Mouse (Mus musculus) yolk sac, embryonic 10.5 days (tissue): Measurements from ENCODE around the gene Tent5a.

Experiments used
- DNase-seq: peaks from one replicate; pipeline ENCODE4 v3.0.0-alpha.2; 2017; ENCODE audit warnings: low spot score

Tent5a gene

DNA sequence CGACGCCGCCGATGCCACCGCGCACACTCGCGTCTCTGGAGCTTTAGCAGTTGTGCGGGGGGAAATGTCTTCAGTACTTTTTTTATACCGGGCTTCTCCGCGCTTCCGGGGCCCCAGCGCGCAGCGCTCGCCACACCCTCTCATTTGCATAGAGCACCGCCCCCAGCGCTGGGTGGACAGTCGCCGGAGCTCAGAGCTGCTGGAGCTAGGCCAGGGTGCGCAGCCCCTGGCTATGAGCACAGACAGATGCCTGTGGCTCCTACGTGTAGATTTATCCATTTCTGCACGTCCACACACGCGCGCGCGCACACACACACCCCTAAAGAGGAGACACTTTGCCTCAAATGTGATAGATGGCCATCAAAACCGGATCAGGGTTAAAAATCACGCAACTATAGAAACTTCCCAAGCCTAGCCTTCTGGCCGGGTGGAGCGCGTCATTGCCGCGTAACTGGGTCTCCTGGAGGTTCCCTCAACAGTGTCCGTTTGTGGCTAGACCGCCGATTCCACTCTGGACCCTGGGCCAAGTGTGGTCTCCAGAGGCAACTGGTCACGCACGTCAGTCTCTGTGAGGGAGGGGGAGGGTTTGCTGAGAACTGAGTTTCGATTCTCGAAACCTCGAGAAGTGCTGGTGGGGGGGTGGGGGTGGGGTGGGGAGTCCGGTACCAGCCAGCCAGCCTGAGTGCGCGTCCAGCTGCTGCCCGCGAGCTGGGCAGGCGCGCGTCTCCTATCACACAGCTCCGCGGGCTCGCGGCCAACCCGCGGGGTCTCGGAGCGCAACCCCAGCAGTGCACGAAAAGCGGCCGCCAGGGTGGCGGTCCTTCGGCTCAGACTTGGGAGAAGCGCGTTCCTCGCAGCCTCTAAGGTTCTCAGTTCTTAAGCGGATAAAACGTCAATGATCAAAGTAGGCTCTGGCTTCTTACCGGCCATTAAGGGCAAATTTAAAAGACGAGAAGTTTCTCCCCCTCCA, at the start of gene Tent5a:
Gene Tent5a, minus strand, starts transcription at position 107 of the 970 bp plus-strand sequence.
- peak; percentile 93 for DNase-seq

DNA sequence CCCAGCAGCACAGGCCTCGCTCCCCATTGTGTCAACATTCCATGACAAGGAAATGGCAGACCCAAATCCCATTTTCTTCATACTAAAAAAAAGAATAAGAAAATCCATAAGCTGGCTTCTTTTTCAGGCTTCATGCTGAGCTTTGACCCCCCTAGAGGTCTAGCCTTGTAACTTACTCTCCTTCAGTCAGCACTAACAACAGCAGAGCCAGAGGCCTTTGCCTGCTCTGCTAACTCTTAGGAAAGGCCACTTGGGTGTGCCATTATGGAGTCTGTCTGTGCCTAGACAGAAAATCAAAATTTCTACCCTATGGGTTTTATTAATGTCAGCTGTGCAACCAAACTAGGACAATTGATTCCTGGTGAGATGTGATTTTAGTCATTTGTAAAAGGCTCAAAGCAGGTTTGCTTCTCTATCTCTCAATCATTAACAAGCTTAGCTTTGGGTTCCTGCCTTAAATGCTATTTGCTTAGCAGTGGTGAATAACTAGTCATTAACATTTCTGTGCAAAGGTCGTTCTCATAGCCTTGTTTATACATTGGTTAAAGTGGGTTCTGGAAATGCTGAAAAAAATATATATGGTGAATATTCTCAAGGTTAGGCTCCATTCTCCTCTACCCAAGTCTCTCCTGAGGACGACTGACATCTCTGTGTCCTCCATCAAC, 49.6 kb upstream of the Tent5a start:
- DNase-seq: peak; percentile 65

DNA sequence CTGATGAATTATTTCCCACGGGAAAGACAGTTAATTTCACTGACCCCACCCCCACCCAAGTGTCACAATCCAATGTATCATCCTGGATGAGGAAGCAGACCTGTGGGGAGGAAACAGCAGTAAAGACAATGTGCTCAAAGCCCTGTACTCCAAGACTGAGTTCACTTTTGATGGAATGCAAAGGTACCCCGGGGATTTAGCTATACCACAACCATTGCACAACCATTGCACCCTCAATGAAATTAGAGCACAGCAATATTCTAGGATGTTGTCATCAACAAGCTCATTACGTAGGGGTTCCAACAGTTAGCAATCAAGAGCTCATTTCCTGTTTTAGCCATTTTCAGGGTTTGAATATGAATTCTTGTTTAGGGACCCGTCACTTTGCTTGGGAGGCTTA, 48.0 kb upstream of the Tent5a start:
- DNase-seq: no peak

DNA sequence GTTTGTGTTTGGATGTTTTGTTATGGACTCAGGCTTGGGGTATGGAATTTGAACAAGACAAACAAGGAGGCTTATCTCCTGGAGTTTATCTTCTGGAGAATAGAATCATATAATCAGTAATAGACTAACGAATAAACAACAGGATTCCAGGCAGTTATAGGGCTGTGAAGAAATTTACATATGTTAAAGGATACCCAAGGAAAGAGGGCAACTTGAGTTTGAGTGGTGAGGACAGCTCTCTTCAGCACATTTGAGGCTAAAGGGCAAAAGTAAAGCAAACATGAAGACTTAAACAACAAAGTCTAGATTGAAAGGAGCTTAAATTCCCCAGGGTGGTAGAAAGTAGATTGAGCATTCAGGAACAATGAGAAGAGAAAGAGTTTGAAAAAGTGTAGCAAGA, 44.9 kb upstream of the Tent5a start:
- peak; percentile 51 for DNase-seq

DNA sequence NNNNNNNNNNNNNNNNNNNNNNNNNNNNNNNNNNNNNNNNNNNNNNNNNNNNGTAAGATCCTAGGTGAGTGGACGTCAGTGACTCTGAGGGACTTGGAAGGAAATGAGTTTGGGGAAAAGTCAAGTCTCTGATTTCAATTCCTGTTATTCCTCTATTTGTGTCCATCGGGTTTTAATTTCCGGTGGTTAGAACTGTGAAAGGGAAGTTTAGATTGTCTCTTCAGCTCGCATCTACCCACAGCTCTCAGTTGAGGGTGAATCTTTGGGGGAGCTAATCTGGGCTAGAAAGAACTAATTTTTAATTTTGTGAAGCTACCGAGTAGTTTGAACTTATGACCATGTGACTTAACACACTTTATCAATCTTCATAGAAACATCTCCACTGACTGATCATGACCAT, 42.4 kb upstream of the Tent5a start:
- DNase-seq: no peak

DNA sequence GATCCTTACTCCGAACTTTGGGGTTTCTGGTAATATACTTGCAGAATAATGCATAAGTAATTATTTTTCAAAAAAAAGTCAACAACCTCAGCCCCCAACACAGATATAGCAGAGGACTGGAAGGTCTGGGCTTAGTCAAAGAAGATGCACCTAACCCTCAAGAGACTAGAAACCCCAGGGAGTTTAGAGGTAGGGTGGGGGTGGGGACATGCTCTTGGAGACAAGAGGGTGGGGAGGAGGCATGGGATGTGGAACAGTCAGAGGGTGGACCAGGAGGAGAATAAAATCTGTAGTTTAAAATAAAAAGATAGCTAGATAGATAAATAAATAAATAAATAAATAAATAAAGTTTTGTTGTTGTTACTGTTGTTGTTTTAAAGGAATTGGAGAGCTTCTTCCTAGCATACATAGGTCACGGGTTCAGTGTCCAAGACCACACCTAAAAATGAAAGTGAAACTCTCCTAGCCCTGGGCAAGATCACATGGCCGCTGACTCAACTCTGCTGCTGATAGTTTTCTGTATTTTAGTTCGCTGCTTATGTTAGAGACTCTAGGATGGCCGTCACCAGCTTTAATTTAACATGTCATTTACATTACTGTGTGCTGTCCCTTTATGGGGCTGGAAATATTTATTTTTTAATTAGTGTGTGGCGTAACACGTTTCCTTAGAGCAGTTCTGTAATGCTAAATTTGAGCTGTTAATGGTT, 30.2 kb upstream of the Tent5a start:
- DNase-seq: no peak

DNA sequence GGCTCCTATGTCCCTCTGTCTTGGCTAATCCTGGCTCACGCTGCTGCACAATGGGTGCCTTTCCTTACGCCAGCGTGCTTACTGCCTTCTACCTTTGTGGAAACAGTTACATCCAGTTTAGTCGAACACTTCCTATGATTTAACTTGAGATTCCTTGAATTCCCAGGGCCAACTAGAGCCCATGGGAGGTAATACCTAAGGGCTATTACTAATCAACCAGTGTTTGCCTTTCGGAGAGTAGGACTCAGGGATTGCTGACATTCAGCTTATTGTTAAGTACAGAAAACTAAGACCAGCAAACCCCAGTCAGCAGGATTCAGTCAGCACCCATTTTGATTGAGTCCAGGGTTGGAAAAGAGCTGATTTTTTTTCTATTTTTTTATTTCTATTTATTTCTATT, 28.4 kb upstream of the Tent5a start:
- peak; percentile 51 for DNase-seq

DNA sequence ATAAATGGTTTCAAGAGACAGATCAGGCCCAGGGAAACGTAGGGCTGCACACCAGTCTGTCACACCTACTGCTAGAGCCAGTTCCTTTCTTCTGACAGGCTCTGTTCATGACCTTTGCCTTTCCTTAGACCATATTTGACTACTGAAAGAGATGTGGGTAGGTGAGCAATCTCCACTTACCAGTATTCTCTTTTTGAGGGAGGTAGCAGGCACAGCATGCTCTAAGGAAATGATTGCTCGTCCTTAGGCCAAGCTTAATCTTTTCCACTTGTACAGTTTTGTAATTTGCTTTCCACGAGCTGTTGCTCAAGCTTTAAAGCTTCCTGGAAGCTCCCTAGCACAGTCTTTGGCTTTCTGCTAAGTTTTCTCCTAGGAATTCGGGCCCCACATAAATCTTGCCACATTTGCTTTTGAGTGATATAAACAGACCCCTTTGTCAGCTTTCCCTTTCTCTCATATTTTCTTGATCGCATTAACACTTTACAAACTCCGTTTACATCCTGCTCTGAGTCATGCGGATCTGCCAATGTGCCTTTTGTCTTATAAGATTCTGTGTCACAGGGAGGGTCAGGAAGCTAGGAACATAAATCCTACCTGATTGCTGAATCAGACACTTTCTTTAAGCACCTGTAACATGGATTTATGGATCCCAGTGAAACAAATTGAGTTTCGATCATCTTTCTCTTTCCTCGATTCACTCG, 20.8 kb upstream of the Tent5a start:
- no peak for DNase-seq

DNA sequence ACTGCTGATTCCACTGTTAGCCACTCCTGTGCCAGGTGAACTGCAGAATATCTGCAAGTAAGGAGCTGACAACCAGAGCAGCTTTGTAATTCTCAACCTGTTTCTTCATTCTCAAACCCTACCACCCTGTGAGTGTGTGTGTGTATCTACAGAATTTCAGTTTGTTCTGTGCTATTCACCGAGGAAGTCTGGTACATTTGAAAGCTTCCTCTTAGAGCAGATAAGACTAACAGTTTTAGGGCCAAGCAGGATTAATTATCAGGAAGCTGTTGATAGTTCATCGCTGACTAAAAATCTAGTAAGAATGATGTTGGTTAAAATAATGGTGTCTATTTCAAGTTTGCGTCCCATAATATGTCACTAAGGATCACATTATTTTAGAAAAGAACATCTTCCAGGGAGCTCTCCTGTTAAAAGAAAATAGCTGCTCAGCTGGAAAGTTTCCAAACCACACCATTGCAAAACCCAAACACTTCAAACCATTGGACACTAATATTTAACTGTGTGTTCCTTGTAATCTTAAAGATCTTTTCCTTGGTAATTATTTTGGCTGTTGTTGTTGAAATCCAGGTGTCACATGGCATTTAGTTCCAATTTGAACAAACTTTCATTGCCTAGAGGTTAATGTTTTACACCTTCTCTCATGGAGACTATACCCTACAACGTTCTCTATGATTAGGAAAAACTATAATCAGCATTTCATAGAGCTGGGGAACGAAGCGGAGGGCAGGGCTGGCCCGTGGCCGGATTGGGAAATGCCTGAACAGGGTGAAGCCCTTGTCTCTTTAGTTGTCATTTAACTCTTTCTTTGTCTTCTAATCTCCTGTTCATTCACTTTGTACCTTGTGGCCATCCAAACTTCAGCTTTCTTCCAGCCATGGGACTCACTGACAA, 16.0 kb upstream of the Tent5a start:
- DNase-seq: peak; percentile 63

DNA sequence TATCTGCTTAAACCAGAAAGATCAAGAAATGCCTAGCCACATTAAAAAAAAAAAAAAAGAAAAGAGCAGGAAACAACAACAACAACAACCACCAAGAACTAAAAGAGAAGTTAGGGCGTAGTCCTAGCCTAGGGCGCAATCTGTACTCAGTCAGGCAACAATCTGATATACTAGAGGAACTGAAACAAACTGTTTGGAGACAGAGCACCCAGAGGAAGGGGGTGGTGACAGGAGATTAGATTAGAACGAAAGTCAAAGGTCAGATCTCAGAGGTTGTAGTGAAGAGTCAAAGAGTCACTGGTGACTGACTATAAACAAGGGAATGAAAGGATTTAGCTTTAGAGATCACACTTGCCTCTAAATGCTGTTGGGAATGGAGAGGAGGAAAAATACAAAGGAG, 13.2 kb upstream of the Tent5a start:
- DNase-seq: peak; percentile 56

DNA sequence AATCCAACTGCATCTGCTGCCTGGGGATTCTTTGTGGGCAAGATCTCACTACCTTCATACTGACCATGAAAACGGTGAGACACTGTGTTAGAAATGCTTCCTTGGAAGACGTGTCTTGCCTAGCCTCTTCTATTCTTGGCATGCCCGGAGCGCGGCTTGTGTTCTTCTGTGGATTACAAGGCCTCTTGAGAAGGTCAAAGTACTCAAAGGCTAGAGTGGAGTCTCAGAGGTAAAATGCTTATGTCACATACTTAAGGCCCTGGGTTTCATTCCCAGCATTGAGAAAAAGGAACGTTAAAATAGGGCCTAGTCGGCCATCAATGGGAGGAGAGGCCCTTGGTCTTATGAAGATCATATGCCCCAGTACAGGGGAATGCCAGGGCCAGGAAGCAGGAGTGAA, 8.9 kb upstream of the Tent5a start:
- DNase-seq: no peak

DNA sequence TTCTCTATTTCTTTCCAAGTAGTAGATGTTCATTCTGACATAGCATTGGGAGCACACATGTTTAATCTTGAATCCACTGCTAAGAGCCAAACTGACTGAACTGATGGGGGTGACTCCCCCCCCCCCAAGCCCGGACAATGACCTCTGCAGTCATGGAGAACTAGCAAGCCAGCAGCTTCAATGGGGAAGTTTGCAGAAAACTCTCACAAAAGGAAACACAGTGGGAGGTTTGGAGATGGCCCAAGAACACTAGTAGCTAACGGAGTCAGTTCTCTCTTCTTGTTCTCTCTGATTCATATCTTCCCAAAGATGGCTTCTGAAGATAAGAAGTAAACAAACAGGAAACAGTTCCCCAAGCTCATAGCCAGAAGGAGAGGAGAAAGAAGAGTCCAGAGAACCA, 4.4 kb upstream of the Tent5a start:
- DNase-seq: no peak

DNA sequence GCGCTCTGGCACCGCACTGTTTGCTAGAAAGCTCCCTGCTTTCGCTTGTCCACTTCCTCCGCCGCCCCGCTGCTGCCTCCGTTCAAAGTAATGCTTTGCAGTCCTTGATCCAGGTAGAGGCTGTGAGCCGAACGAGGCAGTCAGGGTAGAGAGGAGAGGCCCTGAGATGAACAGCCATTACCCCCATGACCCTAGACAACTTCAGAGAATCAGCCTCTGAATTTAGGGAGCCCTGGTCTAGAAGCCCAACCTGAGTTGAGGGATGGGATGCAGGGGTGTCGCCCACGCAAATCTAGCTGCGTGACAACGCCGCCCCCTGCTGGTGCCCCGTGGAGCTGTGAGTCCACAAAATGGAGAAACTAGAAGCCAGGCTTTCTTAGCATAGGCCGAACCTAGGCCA, 1.1 kb upstream of the Tent5a start:
- DNase-seq: peak; percentile 87

DNA sequence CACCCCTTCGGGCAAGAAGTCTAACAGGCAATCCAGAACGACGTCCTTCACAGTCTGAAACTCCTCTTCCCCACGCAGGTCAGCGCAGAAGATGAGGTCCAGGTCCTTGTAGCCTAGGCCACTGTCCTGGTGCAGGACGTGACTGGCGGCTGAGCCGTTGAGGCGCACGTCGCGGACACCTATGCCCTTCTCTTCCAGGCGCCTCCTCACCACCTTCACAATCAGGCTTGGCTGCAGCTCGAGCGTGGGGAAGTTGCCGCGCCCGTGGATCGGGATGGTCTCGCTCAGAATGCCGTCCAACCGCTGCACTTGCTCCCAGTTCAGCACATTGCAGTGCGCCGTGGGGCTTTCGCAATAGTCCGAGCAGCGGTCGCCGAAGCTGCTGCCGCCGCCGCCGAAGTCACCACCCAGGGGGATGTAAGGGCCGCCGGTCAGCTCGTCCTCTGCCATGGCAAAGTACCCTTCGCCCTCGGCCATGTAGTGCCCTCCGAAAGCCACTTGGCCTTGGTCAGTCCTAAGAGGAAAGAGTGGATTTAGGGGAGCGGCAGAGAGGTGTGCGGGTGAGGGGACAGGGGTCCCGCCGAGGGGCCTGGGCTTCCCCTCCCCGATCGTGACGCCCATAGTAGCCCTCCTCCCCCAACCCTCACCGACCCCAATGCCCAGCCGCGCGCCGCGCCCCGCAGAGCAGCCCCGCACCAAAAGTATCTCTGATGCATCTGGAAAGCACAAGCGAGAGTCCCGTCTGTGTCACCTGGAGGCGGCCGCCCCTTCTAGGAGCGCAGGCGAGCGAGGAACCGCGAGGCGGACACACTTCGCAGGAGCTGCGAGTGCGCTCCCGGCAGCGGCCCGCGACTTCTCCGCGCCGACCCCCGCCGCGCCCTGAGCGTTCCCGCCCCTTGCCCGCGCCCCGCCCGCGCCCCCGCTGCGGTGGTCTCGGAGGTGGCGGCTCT, 581 bp downstream of the Tent5a start:
- peak; percentile 73 for DNase-seq

DNA sequence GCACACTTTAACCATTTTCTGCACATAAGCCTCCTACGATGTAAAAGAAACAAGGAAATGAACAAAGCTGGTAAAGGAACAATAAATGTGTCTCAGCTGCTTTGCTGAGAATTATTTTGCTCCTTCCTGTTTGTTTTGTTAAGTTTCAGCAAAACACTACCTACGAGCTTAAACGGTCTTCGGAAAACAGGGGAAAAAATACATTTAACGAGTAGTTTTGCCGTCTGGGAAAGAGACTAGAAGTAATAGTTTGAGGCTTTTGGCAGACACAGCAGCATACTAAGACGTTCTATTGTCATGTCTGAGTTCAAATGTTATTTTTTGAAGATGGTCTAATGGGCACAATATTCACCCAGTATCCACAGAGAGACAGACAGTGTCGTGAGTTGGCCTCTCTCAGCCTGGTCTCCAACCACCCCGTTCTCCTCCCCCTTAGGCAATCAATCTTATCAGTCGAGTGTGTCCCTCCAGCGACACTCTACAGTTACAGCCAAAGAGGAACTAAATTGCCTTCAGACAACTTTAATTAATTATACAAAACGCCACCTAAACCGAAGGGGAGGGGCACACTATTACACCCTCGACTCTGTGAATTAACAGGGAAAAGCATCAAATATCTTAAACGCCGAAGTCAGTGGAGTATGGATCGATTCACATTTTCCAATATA, 1.8 kb downstream of the Tent5a start:
- no peak for DNase-seq

DNA sequence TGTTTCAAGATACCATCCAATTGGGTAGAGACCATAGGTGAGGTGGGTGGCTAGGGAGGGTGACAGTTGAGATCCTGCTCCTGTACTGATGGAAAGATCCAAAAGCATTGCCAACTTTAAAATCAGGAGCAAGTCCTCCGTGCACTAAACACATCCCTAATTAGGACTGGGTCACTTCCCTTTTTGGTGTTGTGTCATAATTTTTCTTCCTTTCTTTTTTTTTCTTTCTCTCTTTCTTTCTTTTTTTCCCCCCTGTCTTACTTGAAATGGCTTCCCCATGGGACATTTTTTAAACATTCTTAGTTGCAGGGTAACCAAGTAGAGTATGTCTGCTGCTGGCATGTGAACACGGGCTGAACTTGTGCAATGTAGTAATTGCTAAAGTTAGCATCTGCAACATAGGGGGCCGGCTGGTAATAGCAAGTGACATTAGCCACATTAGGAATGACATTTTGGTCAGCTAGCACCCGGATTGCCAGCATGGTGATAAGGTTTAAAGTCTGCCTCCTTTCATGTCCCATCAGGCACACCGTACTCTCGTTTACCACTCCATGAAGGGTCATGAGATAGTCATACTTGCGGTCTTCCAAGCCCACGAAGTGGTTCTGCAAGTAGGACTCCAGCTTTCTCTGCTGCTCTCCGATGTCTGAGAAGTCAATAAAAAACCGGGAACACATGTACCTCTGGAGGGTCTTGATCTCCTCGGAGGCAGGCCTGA, 2.8 kb downstream of the Tent5a start:
- no peak for DNase-seq

DNA sequence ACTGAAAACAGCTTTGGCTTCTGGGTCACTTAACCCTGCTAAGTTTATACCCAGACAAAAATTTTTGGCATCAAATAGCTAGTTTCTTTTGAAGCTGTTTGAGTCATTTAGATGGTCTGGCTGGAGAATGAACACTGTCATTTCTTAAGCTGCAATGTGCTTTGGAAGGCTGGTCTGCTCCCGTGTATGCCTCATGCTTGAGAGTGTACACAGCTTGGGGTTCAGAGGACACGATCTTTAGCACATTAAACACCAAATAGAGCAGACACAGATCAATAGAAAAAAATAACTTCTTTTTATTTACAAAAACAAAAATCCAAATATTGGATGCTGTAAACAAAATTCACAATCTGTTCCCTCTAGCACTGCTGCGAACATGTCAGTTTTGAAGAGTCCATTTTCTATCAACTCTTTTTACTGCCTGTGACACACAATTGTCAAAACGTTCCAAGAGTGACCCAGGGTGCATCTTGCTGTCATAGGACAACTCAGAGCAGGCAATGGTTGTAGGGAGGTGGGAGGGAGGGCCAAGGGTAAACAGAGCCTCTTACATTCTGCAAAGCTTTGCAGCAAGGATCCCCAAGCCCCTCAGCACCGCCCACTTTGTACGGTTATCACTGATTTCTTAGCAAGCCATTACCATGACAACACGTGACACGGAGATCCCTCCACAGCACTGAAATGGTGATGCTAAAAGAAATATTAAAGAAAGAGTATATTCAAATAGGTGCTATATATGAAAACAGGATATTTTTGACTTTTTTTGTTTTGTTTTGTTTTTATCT, 6.8 kb downstream of the Tent5a start:
- DNase-seq: no peak

DNA sequence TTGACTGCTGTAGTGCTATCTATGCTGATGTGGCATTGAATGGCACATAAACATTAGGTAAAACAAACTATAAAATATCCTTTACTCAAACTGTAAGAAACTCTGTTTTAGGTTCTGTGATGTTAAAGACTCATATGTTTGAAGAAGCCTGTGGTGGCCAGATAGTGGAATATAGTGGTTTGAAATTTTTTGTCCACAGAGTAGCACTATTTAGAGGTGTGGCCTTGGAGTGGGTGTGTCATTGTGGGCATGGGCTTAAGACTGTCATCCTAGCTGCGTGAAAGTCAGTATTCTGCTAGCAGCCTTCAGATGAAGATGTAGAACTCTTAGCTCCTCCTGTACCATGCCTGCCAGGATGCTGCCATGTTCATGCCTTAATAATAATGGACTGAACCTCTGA, 11.0 kb downstream of the Tent5a start:
- DNase-seq: no peak
